Mouse (Mus musculus): ENCODE results near the gene B4gat1.
"Not testable (repeated sequence)": the region's sequence is repeated elsewhere in the genome, so short reads cannot be mapped to it uniquely, and the experiment has no call there.

The B4gat1 gene

DNA sequence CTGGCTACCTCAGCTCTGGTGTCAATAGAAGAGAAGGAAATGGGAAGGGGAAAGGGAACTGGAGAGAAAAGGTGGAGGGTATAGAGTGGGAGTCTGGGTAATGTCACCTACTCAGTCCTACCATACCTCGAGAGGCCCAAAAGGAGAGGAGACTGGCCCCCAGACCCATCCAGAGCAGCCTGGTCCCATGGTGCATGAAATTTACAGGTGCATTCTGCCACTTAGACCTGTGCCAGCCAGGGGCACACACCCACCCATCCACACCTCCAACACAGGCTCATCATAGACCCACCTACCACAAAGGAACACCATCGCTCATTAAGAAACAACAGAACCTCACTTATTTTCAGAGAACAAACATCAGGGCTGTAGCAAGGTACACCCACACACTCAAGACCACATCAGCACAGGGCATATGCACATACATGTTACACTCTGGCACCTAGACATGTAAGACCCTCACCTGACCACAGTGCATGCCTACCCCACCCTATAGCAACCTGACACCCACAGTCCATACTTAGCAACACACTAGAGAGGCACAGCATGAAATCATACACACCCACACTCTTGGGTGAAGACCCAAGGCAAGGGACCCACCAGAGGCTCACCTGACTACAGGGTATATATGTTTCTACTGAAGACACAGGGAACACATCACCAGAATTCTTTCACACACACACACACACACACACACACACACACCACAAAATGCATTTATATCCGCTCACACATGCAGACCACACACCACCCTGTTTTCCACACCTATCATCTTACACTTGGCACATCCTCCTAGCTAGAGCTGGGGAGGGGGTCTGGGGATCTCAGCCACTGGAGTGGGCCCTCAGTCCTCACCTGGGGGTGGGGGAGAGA lies 45.6 kb downstream of the B4gat1 start:
- DNase-seq (ENCODE audit: low spot score in 2 of 2): no peak

DNA sequence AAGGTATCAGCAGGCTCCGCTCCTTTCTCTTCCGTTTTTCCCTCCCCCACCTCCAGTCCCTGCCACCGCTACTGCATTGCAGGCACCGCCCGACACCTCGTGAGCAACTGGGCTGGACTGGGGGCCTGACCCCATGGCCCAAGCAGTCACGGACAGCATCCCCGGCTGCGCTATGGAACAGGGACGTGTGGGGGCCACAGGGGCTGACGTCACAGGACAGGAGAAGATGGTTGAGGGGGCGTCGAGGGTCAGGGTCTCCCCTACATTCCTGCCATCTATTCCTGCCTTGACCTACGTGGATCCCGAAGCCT lies 46.2 kb downstream of the B4gat1 start:
- no peak for DNase-seq (ENCODE audit: low spot score in 2 of 2)

DNA sequence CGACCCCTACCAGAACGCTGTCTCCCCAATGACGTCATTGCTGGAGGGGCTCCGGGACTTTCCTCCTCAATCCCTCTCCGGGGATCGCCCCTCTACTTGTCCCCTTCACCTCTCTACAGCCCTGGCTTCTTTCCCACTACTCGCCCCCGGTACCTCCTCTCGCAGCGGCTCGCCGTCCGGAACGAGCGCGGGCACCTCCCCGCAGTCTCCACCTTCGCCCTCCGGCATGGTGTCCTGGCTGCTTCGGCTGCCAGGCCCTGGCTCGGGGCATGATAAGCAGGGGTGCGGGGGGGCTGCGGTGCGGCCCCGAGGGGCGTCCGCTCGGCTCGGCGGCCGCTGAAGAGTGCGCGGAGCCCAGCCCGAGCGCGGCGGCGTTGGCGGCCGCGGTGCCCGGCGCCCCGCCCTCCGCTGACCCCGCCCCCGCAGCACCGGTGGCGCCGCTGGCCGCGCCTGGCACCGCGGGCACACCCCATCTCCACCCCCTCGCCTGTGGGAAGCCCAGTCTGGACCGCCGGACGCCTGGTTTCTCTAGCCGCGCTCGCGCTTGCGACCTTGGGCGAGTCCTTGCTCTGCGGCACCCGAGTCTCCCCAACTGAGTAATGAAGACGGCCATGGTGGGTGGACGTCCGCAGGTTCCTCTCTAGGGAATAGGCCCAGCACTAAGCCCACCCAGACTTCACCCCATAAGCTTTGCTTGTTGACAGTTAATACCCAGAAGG lies 46.7 kb downstream of the B4gat1 start, which contains the start of gene Tmem151a:
Gene Tmem151a, minus strand, starts transcription at position 387 of the 719 bp plus-strand sequence.
- no peak for DNase-seq (ENCODE audit: low spot score in 2 of 2)

DNA sequence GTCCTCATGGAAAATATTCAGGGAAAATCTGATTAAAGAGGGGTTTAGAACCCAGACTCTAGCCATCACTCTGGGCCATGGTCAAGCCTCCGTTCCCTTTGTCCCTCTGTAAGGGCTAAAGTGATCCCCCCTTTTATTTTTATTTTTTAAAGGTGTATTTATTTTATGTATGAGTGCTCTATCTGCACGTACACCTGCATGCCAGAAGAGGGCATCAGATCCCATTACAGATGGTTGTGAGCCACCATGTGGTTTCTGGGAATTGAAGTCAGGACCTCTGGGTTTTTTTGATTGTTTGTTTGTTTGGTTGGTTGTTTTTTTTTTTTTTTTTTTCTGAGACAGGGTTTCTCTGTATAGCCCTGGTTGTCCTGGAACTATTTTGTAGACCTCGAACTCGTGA lies 47.9 kb downstream of the B4gat1 start:
- DNase-seq (ENCODE audit: low spot score in 2 of 2): not testable (repeated sequence)

DNA sequence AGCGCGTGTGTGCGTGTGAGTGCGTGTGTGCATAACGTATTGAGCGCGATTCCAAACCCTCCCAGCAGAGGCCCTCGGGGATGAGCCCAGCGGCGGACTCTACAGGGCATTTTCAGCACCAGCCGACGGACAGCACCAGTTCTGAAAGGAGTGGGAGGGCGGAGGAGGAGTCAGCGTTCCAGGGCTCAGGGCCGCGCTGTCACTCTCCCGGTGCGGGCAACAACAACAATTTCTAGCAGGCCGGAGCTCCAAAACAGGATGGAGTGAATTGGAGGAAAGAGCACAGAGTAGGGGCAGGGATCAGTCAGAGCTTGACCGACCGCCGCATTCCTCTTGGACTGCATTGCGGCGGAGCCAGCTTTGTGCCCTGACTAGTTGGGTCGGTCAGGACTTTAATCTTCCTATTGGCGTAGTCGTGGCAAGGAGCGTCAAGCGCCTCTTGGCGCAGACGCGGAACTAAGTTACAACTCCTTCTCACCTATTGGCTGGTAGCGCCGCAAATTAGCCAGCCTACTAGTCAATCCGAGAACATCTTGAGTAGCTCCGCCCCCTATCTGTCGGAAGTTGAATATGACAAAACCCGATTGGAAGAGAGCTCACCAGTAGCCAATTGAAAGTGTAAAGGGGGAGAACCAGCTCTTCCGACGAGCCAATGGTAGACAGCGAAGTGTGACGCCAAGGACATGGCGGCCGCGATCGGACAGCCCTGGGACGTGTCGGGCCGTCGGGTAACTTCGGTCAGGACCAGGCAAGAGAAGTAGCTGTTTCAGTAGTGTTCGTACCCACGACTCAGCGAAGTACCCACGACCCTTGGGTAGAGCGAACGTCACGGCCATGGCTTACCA lies 49.5 kb downstream of the B4gat1 start, which contains the start of gene Yif1a:
Gene Yif1a, plus strand, starts transcription at position 655 of the 845 bp plus-strand sequence.
- DNase-seq (ENCODE audit: low spot score in 2 of 2): peak; percentile 72 to 85

DNA sequence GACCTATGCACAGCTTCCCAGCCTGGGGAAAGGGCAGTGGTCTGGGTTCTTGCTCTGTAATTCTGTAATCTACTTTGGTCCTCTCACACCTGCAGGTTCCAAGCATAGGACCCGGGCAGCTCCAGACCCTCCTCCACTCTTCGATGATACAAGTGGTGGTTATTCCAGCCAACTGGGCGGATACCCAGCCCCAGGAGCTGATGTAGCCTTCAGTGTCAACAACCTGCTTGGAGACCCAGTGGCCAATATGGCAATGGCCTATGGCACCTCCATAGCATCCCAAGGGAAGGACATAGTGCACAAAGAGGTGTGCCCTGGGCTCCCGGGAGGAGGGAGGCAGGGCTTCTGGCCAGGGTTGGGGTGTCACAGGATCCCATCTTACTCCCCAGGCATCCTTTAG lies 50.7 kb downstream of the B4gat1 start:
- no peak for DNase-seq (ENCODE audit: low spot score in 2 of 2)
